Mouse (Mus musculus): ENCODE data around the gene Col19a1. TPM values are rescaled to one million over a fixed set of nuclear protein-coding genes. Genes with fewer than 3 reads are reported as not detected.

Col19a1 gene
- polyA plus RNA-seq, 1 experiment from 2014 or later: 1.9 TPM

DNA sequence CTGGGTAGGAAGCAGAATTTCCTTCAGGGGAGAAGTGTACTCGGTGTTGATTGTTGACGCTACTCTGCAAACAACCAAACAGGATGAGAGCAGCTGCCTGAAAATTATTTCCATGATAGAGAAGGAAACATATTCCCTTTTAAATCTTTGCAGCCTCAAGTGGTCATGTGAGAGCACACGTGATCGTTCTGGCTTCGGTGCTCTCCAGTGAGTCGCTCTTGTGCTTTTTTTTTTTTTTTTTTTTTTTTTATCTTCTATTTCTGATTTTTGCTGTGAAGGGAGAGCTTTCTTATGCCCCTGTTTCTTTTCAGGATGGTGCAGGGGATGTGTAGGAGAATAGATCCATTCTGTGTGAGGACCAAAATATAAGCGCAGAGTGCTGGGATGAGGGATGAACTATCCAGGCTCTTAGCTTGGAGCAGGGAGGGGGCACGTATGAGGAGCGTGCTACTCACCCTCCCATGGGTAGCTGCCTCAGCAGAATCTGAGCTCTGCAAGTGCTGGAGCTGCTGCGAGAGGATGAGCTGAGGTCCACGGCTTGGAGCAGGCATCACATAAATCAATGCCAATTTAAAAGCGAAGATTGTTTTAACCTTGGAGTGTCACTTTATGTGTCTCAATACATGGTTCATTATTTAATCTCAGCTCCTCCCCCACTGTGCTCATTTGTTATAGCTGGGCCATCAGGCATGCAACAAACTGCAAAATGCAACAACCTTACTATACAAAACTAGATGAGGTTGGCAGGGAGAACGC, 237.6 kb downstream of the Col19a1 start:
- 78% methylated on average over 13 of the region's 13 CpGs for WGBS
- DNase-seq (ENCODE audit: low spot score) (no peak), ATAC-seq (ENCODE audit: insufficient read depth, low FRiP score, low TSS enrichment) (no peak)
- Histone ChIP-seq H3K27me3 (ENCODE audit: control insufficient read depth, insufficient read depth, low read length) (no peaks in the 10 kb centered on the region), H3K4me3 (ENCODE audit: low read depth, low read length) (no peak overlapping the region), H3K9ac (ENCODE audit: low read length) (no peak overlapping the region), H3K36me3 (ENCODE audit: control insufficient read depth, insufficient read depth, low read length) (no peaks in the 10 kb centered on the region), H3K4me1 (ENCODE audit: control insufficient read depth, insufficient read depth, low read length) (no peaks in the 10 kb centered on the region), H3K4me2 (ENCODE audit: low read depth) (no peak overlapping the region), H3K9me3 (ENCODE audit: control insufficient read depth, low read length) (no peaks in the 10 kb centered on the region), H3K27ac (ENCODE audit: low read depth, low read length) (no peak overlapping the region)

DNA sequence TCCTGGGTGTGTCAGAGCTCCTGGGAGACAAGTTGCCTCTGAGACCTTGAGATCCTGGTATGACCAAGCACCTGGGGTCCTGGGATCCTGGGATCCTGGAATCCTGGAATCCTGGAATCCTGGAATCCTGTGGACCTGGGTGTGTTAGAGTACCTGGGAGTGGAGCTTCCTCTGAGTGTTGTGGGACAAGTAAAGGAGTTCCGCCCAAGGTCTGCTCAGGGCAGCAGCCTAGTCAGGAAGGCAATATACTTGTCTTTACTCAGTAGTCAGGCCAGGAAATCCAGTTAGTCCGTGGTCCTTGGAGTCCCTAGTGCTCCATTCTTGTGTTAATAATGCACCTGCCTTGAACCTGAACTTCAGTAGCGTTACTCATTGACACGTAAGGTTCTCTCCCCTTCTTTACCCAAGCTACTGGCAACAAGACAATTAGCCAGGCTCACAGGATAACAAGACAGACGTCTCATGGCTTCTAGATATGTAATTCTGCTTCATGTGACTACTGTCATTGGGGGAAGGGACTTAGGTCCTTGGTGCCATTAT, 239.6 kb downstream of the Col19a1 start:
- no peaks in the 10 kb centered on the region for H3K9me3 ChIP-seq (ENCODE audit: control insufficient read depth, low read length)
- no peak overlapping the region for H3K9ac ChIP-seq (ENCODE audit: low read length)
- H3K4me1 ChIP-seq (ENCODE audit: control insufficient read depth, insufficient read depth, low read length): no peaks in the 10 kb centered on the region
- H3K4me2 ChIP-seq (ENCODE audit: low read depth): no peak overlapping the region
- DNase-seq (ENCODE audit: low spot score): no peak
- no peaks in the 10 kb centered on the region for H3K36me3 ChIP-seq (ENCODE audit: control insufficient read depth, insufficient read depth, low read length)
- no peaks in the 10 kb centered on the region for H3K27me3 ChIP-seq (ENCODE audit: control insufficient read depth, insufficient read depth, low read length)
- ATAC-seq (ENCODE audit: insufficient read depth, low FRiP score, low TSS enrichment): no peak
- WGBS: 74% methylated on average over 5 of the region's 5 CpGs
- H3K4me3 ChIP-seq (ENCODE audit: low read depth, low read length): no peak overlapping the region
- no peak overlapping the region for H3K27ac ChIP-seq (ENCODE audit: low read depth, low read length)

DNA sequence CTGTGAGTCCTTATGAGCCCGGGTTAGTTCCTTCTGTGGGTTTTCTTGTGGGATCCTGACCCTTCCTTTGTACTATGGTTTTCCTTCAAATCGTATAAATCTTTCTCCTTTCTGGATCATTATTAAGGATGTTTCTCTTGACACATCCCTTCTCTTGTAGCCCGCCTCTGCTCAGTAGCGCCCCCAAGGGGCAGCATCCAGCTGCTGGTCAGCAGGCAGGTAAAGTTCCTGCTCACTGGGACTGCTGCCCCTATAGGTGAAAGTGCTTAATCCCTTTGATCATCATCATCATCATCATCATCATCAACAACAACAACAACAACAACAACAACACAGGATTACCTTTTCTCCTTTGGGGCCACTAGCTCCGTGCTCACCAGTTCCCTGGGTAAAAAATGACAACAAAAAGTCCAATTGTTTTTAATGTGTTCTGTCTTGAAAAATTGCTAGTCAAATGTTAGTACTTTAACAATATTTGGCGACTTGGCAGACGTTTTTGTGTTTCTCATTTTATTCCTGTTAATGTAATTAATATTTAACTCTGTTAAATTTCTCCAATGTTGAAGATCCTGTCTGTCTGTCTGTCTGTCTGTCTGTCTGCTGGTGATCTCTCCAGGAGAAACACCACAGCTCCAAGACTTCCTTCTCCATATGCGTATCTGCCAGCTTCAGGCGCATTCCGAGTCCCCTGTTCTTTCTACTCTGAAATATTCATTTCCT, 249.6 kb downstream of the Col19a1 start:
- Histone ChIP-seq H3K36me3 (ENCODE audit: control insufficient read depth, insufficient read depth, low read length) (no peaks in the 10 kb centered on the region), H3K9me3 (ENCODE audit: control insufficient read depth, low read length) (no peaks in the 10 kb centered on the region), H3K27ac (ENCODE audit: low read depth, low read length) (no peak overlapping the region), H3K4me2 (ENCODE audit: low read depth) (no peak overlapping the region), H3K4me1 (ENCODE audit: control insufficient read depth, insufficient read depth, low read length) (no peaks in the 10 kb centered on the region), H3K9ac (ENCODE audit: low read length) (no peak overlapping the region), H3K27me3 (ENCODE audit: control insufficient read depth, insufficient read depth, low read length) (no peaks in the 10 kb centered on the region), H3K4me3 (ENCODE audit: low read depth, low read length) (no peak overlapping the region)
- WGBS: 84% methylated on average over 10 of the region's 10 CpGs
- no peak for DNase-seq (ENCODE audit: low spot score)
- ATAC-seq (ENCODE audit: insufficient read depth, low FRiP score, low TSS enrichment): no peak

DNA sequence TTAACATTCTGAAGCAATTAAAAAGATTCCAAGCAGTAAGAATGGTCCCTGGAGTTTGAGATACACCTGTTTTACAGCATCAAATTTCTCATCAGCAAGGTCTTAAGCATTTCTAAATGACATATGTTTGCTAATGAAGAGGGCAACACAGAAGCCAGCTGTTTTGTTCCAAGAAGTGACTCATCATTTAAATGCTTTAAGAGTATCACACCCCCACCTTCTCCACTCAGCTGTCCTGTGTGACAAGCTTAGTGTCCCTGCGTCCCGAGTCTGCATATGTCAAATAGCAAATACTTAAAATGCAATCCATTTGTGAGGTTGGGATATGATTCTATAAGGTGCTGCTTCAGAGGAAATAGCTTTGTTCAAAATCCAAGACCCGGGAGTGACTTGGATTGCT, 251.2 kb downstream of the Col19a1 start:
- no peaks in the 10 kb centered on the region for H3K36me3 ChIP-seq (ENCODE audit: control insufficient read depth, insufficient read depth, low read length)
- 75% methylated on average over 3 of the region's 3 CpGs for WGBS
- no peak overlapping the region for H3K4me3 ChIP-seq (ENCODE audit: low read depth, low read length)
- no peak for ATAC-seq (ENCODE audit: insufficient read depth, low FRiP score, low TSS enrichment)
- H3K4me2 ChIP-seq (ENCODE audit: low read depth): no peak overlapping the region
- H3K4me1 ChIP-seq (ENCODE audit: control insufficient read depth, insufficient read depth, low read length): no peaks in the 10 kb centered on the region
- DNase-seq (ENCODE audit: low spot score): no peak
- H3K27me3 ChIP-seq (ENCODE audit: control insufficient read depth, insufficient read depth, low read length): no peaks in the 10 kb centered on the region
- no peaks in the 10 kb centered on the region for H3K9me3 ChIP-seq (ENCODE audit: control insufficient read depth, low read length)
- no peak overlapping the region for H3K27ac ChIP-seq (ENCODE audit: low read depth, low read length)
- no peak overlapping the region for H3K9ac ChIP-seq (ENCODE audit: low read length)

DNA sequence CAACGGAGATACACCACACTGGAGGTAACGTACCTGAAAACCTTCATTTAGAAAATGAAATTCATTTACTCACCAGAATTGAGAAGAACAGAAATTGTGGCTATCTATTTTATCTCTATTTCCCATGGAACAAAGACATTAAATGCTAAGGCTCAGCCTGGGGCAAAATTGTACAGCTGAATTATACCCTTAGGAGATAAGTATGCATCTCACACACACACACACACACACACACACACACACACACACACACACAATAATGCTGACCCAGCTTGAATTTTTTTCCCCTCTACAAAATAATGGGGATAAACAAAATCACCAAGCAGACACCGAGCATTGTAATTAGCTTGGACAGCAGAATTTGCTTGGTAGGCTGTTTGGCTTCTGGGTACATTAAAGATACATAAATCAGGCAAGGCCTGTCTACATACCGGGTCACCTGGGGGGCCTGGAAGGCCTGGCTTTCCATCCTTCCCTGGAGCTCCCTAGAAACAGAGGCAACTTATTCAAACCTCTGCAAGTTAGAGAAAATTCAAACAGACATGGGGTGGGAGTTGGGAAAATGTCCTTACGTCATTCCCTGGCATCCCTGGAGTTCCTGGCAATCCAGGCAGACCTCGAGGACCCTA, 270.2 kb downstream of the Col19a1 start:
- Histone ChIP-seq H3K9me3 (ENCODE audit: control insufficient read depth, low read length) (no peaks in the 10 kb centered on the region), H3K27me3 (ENCODE audit: control insufficient read depth, insufficient read depth, low read length) (no peaks in the 10 kb centered on the region), H3K36me3 (ENCODE audit: control insufficient read depth, insufficient read depth, low read length) (no peaks in the 10 kb centered on the region), H3K4me1 (ENCODE audit: control insufficient read depth, insufficient read depth, low read length) (no peaks in the 10 kb centered on the region), H3K27ac (ENCODE audit: low read depth, low read length) (no peak overlapping the region), H3K9ac (ENCODE audit: low read length) (no peak overlapping the region), H3K4me3 (ENCODE audit: low read depth, low read length) (no peak overlapping the region), H3K4me2 (ENCODE audit: low read depth) (no peak overlapping the region)
- 77% methylated on average over 6 of the region's 6 CpGs for WGBS
- DNase-seq (ENCODE audit: low spot score) (no peak), ATAC-seq (ENCODE audit: insufficient read depth, low FRiP score, low TSS enrichment) (no peak)

DNA sequence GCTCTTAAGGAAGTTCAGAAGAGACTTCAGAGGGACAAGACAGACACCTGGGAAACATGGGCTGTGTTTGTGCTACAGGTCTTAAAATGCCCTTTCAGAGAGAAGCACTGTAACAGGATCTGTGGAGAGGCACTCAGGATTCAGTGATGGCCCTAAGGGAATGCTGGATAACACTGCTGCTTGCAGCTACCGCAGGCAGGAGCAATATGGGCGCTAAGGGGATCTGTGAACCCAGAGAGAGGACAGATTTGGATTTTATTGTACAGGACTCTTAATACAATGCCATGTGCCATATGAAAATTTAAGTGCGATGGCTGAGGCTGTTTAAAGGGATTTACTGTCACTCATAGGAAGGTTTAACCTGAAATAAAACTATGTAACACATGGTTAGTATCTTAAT, 270.8 kb downstream of the Col19a1 start:
- Histone ChIP-seq H3K4me3 (ENCODE audit: low read depth, low read length) (no peak overlapping the region), H3K4me2 (ENCODE audit: low read depth) (no peak overlapping the region), H3K36me3 (ENCODE audit: control insufficient read depth, insufficient read depth, low read length) (no peaks in the 10 kb centered on the region), H3K27ac (ENCODE audit: low read depth, low read length) (no peak overlapping the region), H3K4me1 (ENCODE audit: control insufficient read depth, insufficient read depth, low read length) (no peaks in the 10 kb centered on the region), H3K9me3 (ENCODE audit: control insufficient read depth, low read length) (no peaks in the 10 kb centered on the region), H3K27me3 (ENCODE audit: control insufficient read depth, insufficient read depth, low read length) (no peaks in the 10 kb centered on the region), H3K9ac (ENCODE audit: low read length) (no peak overlapping the region)
- WGBS: 84% methylated on average over 3 of the region's 3 CpGs
- ATAC-seq (ENCODE audit: insufficient read depth, low FRiP score, low TSS enrichment) (no peak), DNase-seq (ENCODE audit: low spot score) (no peak)

DNA sequence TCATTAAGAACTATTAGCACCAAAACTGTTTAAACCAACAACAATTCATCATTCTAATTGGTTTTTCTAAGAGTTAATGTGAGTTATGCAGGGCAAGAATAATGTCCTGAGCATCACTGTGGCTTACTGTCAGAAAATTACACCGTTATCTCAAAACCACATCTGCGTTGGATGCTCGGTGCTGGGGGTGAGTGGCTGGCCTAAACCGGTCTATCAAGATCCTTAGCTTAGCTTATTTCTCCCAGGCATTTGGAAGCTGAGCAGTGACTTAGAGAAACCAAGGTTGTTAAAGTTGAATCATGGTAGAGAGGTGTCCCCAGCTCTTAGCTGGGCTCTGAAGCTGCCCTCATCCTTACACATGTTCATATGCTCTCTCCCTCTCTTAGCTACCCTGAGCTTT, 276.4 kb downstream of the Col19a1 start:
- Histone ChIP-seq H3K27me3 (ENCODE audit: control insufficient read depth, insufficient read depth, low read length) (no peaks in the 10 kb centered on the region), H3K27ac (ENCODE audit: low read depth, low read length) (no peak overlapping the region), H3K4me2 (ENCODE audit: low read depth) (no peak overlapping the region), H3K9me3 (ENCODE audit: control insufficient read depth, low read length) (no peaks in the 10 kb centered on the region), H3K36me3 (ENCODE audit: control insufficient read depth, insufficient read depth, low read length) (no peaks in the 10 kb centered on the region), H3K4me3 (ENCODE audit: low read depth, low read length) (no peak overlapping the region), H3K9ac (ENCODE audit: low read length) (no peak overlapping the region), H3K4me1 (ENCODE audit: control insufficient read depth, insufficient read depth, low read length) (no peaks in the 10 kb centered on the region)
- WGBS: 82% methylated on average over 4 of the region's 4 CpGs
- DNase-seq (ENCODE audit: low spot score) (no peak), ATAC-seq (ENCODE audit: insufficient read depth, low FRiP score, low TSS enrichment) (no peak)

DNA sequence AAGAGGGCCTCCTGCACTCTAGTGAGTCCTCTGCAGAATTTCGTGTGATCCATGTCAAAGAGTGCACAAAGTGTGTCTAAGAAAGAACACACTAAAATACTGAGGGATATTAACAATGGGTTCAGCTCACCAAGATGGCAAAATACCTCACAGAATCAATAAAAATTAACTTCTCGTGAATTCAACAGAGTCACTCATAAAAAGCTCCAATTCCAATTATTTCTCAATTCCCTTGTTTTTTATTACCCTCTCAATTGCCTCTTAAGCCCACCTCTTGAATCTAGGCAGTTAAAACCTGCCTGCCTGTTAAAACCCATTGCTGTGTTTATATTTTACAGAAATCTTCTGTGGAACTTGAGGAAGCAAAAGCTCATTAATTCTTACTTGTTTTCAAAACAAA, 277.1 kb downstream of the Col19a1 start:
- ATAC-seq (ENCODE audit: insufficient read depth, low FRiP score, low TSS enrichment) (no peak), DNase-seq (ENCODE audit: low spot score) (no peak)
- no peaks in the 10 kb centered on the region for H3K27me3 ChIP-seq (ENCODE audit: control insufficient read depth, insufficient read depth, low read length)
- H3K9me3 ChIP-seq (ENCODE audit: control insufficient read depth, low read length): no peaks in the 10 kb centered on the region
- H3K27ac ChIP-seq (ENCODE audit: low read depth, low read length): no peak overlapping the region
- WGBS: 40% methylated on average over 2 of the region's 2 CpGs
- no peak overlapping the region for H3K9ac ChIP-seq (ENCODE audit: low read length)
- no peaks in the 10 kb centered on the region for H3K4me1 ChIP-seq (ENCODE audit: control insufficient read depth, insufficient read depth, low read length)
- H3K4me3 ChIP-seq (ENCODE audit: low read depth, low read length): no peak overlapping the region
- H3K36me3 ChIP-seq (ENCODE audit: control insufficient read depth, insufficient read depth, low read length): no peaks in the 10 kb centered on the region
- H3K4me2 ChIP-seq (ENCODE audit: low read depth): no peak overlapping the region
